Mouse (Mus musculus) MEL (cell line): ENCODE results near the gene Ankrd28. TPM values are rescaled to one million over a fixed set of nuclear protein-coding genes. Genes with fewer than 3 reads are reported as not detected.

Experiments
- DNase-seq: peaks from one replicate; pipeline ENCODE4 v3.0.0; 2011; ENCODE audit warnings: low read depth, low spot score
- H3K27ac ChIP-seq: 2 replicates; pipeline ENCODE4 v1.5.1; 2012; ENCODE audit warnings: low read depth, mild to moderate bottlenecking, control low read depth, low read length, moderate library complexity; ENCODE audit not compliant: control insufficient read depth
- H3K27me3 ChIP-seq, 2 experiments: fragments of 150-350 bp in 1 of 2; sonication (generic) in 1 of 2; 2 replicates each; pipeline ENCODE4 v1.6.1; 2012; ENCODE audit warnings: low read length in 2 of 2, mild to moderate bottlenecking in 2 of 2, improper control_type of control experiment in 1 of 2, moderate library complexity in 1 of 2; ENCODE audit not compliant: insufficient read depth in 2 of 2, control insufficient read depth in 1 of 2
- H3K36me3 ChIP-seq, 2 experiments: 2 replicates each; pipeline ENCODE4 v1.6.1; 2012 to 2014; ENCODE audit warnings: low read length in 2 of 2, improper control_type of control experiment in 1 of 2, inconsistent platforms in 1 of 2, mild to moderate bottlenecking in 1 of 2; ENCODE audit not compliant: insufficient read depth in 2 of 2, control insufficient read depth in 1 of 2
- H3K4me1 ChIP-seq, 2 experiments: fragments of 150-350 bp in 1 of 2; sonication (generic) in 1 of 2; 2 replicates each; pipeline ENCODE4 v1.6.1; 2012; ENCODE audit warnings: low read length in 2 of 2, improper control_type of control experiment in 1 of 2, mild to moderate bottlenecking in 1 of 2; ENCODE audit not compliant: insufficient read depth in 2 of 2, control insufficient read depth in 1 of 2
- H3K4me3 ChIP-seq, 2 experiments: fragments of 150-350 bp in 1 of 2; sonication (generic) in 1 of 2; 2 replicates each; pipeline ENCODE4 v1.5.1; 2012; ENCODE audit warnings: low read depth in 2 of 2, low read length in 2 of 2, mild to moderate bottlenecking in 2 of 2, moderate library complexity in 2 of 2, control low read depth in 1 of 2, improper control_type of control experiment in 1 of 2; ENCODE audit not compliant: control insufficient read depth in 1 of 2, insufficient read depth in 1 of 2
- H3K79me2 ChIP-seq: 2 replicates; pipeline ENCODE4 v1.6.1; 2012; ENCODE audit warnings: mild to moderate bottlenecking, low read length, moderate library complexity; ENCODE audit not compliant: control insufficient read depth, poor library complexity, insufficient read depth
- H3K9ac ChIP-seq: 2 replicates; pipeline ENCODE4 v1.6.1; 2012; ENCODE audit warnings: low read depth, mild to moderate bottlenecking, control low read depth, low read length, moderate library complexity; ENCODE audit not compliant: control insufficient read depth, poor library complexity, severe bottlenecking
- H3K9me3 ChIP-seq: fragments of 150-350 bp; sonication (generic); replicated peaks from 2 replicates; pipeline ENCODE4 v1.6.1; 2012; ENCODE audit warnings: mild to moderate bottlenecking, low read length, improper control_type of control experiment, moderate library complexity; ENCODE audit not compliant: insufficient read depth
- CHD1 ChIP-seq: IDR thresholded peaks from 2 replicates; pipeline ENCODE4 v1.6.1; 2012; ENCODE audit warnings: low read depth, mild to moderate bottlenecking, inconsistent platforms, low read length, improper control_type of control experiment
- CHD2 ChIP-seq: IDR thresholded peaks from 2 replicates; pipeline ENCODE4 v1.6.1; 2011; ENCODE audit warnings: low read length, improper control_type of control experiment
- CTCF ChIP-seq, 3 experiments: IDR thresholded peaks in 2 of 3; conservative IDR thresholded peaks in 1 of 3; 2 replicates each; pipeline ENCODE4 v1.5.1; 2011 to 2012; ENCODE audit warnings: low read length in 3 of 3, low read depth in 2 of 3, mild to moderate bottlenecking in 2 of 3, improper control_type of control experiment in 1 of 3, inconsistent platforms in 1 of 3, mixed read lengths in 1 of 3, moderate library complexity in 1 of 3; ENCODE audit not compliant: control insufficient read depth in 1 of 3, insufficient read depth in 1 of 3, poor library complexity in 1 of 3, severe bottlenecking in 1 of 3
- E2F4 ChIP-seq: IDR thresholded peaks from 2 replicates; pipeline ENCODE4 v1.6.1; 2011; ENCODE audit warnings: low read depth, low read length, improper control_type of control experiment, borderline replicate concordance
- EP300 ChIP-seq, 2 experiments: IDR thresholded peaks; 2 replicates each; pipeline ENCODE4 v1.6.1; 2011; ENCODE audit warnings: improper control_type of control experiment in 2 of 2, low read length in 2 of 2, low read depth in 1 of 2, mild to moderate bottlenecking in 1 of 2
- GABPA ChIP-seq: IDR thresholded peaks from 2 replicates; pipeline ENCODE4 v1.6.1; 2012; ENCODE audit warnings: low read depth, mild to moderate bottlenecking, inconsistent platforms, low read length, improper control_type of control experiment, moderate library complexity
- GATA1 ChIP-seq: IDR thresholded peaks from 2 replicates; pipeline ENCODE4 v1.6.1; 2011; ENCODE audit warnings: low read depth, low read length, improper control_type of control experiment
- HCFC1 ChIP-seq: IDR thresholded peaks from 2 replicates; pipeline ENCODE4 v1.6.1; 2012; ENCODE audit warnings: low read depth, mild to moderate bottlenecking, inconsistent platforms, low read length, improper control_type of control experiment, moderate library complexity
- JUND ChIP-seq: IDR thresholded peaks from 2 replicates; pipeline ENCODE4 v1.6.1; 2011; ENCODE audit warnings: low read depth, mild to moderate bottlenecking, improper control_type of control experiment, low read length
- KAT2A ChIP-seq: conservative IDR thresholded peaks from 2 replicates; pipeline ENCODE4 v1.6.1; 2012; ENCODE audit warnings: low read depth, low read length, improper control_type of control experiment, inconsistent platforms
- MEF2A ChIP-seq: IDR thresholded peaks from 2 replicates; pipeline ENCODE4 v1.6.1; 2014; ENCODE audit warnings: low read depth, mild to moderate bottlenecking, inconsistent platforms, low read length, improper control_type of control experiment; ENCODE audit not compliant: poor library complexity, insufficient replicate concordance, severe bottlenecking; ENCODE audit errors: extremely low read depth
- MXI1 ChIP-seq: IDR thresholded peaks from 2 replicates; pipeline ENCODE4 v1.6.1; 2011; ENCODE audit warnings: mild to moderate bottlenecking, low read depth, low read length, improper control_type of control experiment
- MYB ChIP-seq: IDR thresholded peaks from 2 replicates; pipeline ENCODE4 v1.6.1; 2011; ENCODE audit warnings: mild to moderate bottlenecking, low read depth, low read length, improper control_type of control experiment
- RAD21 ChIP-seq: IDR thresholded peaks from 2 replicates; pipeline ENCODE4 v1.6.1; 2011; ENCODE audit warnings: mild to moderate bottlenecking, low read depth, low read length, improper control_type of control experiment
- RCOR1 ChIP-seq: IDR thresholded peaks from 2 replicates; pipeline ENCODE4 v1.6.1; 2012; ENCODE audit warnings: low read depth, mild to moderate bottlenecking, inconsistent platforms, low read length, improper control_type of control experiment
- SIN3A ChIP-seq: IDR thresholded peaks from 2 replicates; pipeline ENCODE4 v1.6.1; 2012; ENCODE audit warnings: low read length, improper control_type of control experiment, inconsistent platforms
- SMC3 ChIP-seq: IDR thresholded peaks from 2 replicates; pipeline ENCODE4 v1.6.1; 2011; ENCODE audit warnings: low read depth, low read length, improper control_type of control experiment
- TBP ChIP-seq: IDR thresholded peaks from 2 replicates; pipeline ENCODE4 v1.8.0; 2011; ENCODE audit warnings: low read depth, low read length, improper control_type of control experiment
- UBTF ChIP-seq: IDR thresholded peaks from 2 replicates; pipeline ENCODE4 v1.6.1; 2012; ENCODE audit warnings: low read depth, mild to moderate bottlenecking, inconsistent platforms, low read length, improper control_type of control experiment, moderate library complexity, borderline replicate concordance; ENCODE audit not compliant: insufficient read depth
- ZC3H11A ChIP-seq: IDR thresholded peaks from 2 replicates; pipeline ENCODE4 v1.6.1; 2012; ENCODE audit warnings: low read depth, mild to moderate bottlenecking, inconsistent platforms, low read length, improper control_type of control experiment
- ZMIZ1 ChIP-seq: IDR thresholded peaks from 2 replicates; pipeline ENCODE4 v1.6.1; 2012; ENCODE audit warnings: low read depth, mild to moderate bottlenecking, inconsistent platforms, low read length, improper control_type of control experiment, moderate library complexity
- ZNF384 ChIP-seq: IDR thresholded peaks from 2 replicates; pipeline ENCODE4 v1.6.1; 2012; ENCODE audit warnings: low read depth, mild to moderate bottlenecking, inconsistent platforms, low read length, improper control_type of control experiment
- polyA plus RNA-seq, 2 experiments: library from polyadenylated mRNA; stranded (reverse) in 1 of 2; unstranded in 1 of 2; fragments of >175 nt in 1 of 2; fragments of >200 nt in 1 of 2; gene quantifications; 2 replicates each; pipeline versions ENCODE4 v1.2.1 to v1.2.4; 2012; ENCODE audit warnings: low replicate concordance in 2 of 2, low read depth in 1 of 2; ENCODE audit not compliant: insufficient read length in 2 of 2, insufficient read depth in 1 of 2, missing spikeins in 1 of 2
- total RNA-seq: library from RNA; depleted of rRNA; stranded (reverse); fragments of 300-350 nt; gene quantifications from 2 replicates; pipeline ENCODE4 v1.2.3, GENCODE M21; 2012

Gene Ankrd28
- total and polyA plus RNA-seq, 3 experiments = 32.5 to 41.2 (median 38.8) TPM

- no peak overlapping the region for H3K4me3 ChIP-seq
- no peak for DNase-seq
- peaks cover 16% of the 10 kb centered on the region for H3K79me2 ChIP-seq
- peaks cover 0 to 25% of the 10 kb centered on the region in 2 experiments for H3K4me1 ChIP-seq
- H3K27me3 ChIP-seq = no peaks in the 10 kb centered on the region
- no peak overlapping the region for H3K27ac ChIP-seq
- peaks cover 0 to 23% of the 10 kb centered on the region in 2 experiments; a peak in 2 of 4 replicates for H3K36me3 ChIP-seq
- no peak for TF ChIP-seq MXI1
- TF ChIP-seq UBTF = no peak
- no peak for TF ChIP-seq GATA1
- H3K9me3 ChIP-seq = no peaks in the 10 kb centered on the region
- H3K9ac ChIP-seq = no peak overlapping the region
Observed at GRCm38 (mm10) chr14:31794776-31795126, 35.7 kb downstream of the Ankrd28 start.

- Histone ChIP-seq H3K9ac (no peak overlapping the region), H3K79me2 (peaks cover 19% of the 10 kb centered on the region), H3K36me3 (peaks cover 0 to 23% of the 10 kb centered on the region in 2 experiments; a peak in 2 of 4 replicates), H3K27me3 (no peaks in the 10 kb centered on the region), H3K9me3 (no peaks in the 10 kb centered on the region), H3K4me3 (no peak overlapping the region), H3K4me1 (peaks cover 0 to 25% of the 10 kb centered on the region in 2 experiments), H3K27ac (no peak overlapping the region)
- peak; percentile 60 for DNase-seq
- TF ChIP-seq SMC3 (peak; percentile 59), CTCF (IDR thresholded peaks at IDR 0.05 in 2 of 3, conservative IDR thresholded peaks at IDR 0.05 in 1 of 3; ENCODE audit: control insufficient read depth in 1 of 3, insufficient read depth in 1 of 3, low read depth in 2 of 3, low read length in 3 of 3, poor library complexity in 1 of 3, severe bottlenecking in 1 of 3) (peak; percentile 4 to 71 (median 42); a peak in 4 of 6 replicates), ZC3H11A (peak; percentile 45; the same call in 1 of the 2 replicates), E2F4 (no peak), GABPA (no peak), RAD21 (peak; percentile 81), JUND (no peak), ZMIZ1 (no peak)
Observed at GRCm38 (mm10) chr14:31793979-31794775, 36.3 kb downstream of the Ankrd28 start.

GRCm38 (mm10) chr14:31790797-31791196, 39.7 kb downstream of the Ankrd28 start:
- Histone ChIP-seq H3K27ac (no peak overlapping the region), H3K36me3 (peaks cover 0 to 21% of the 10 kb centered on the region in 2 experiments; a peak in 2 of 4 replicates), H3K4me3 (no peak overlapping the region), H3K79me2 (peaks cover 22% of the 10 kb centered on the region), H3K9ac (no peak overlapping the region), H3K27me3 (no peaks in the 10 kb centered on the region), H3K4me1 (peaks cover 5 to 27% of the 10 kb centered on the region in 2 experiments), H3K9me3 (no peaks in the 10 kb centered on the region)
- DNase-seq = peak; percentile 71
- TF ChIP-seq ZNF384 (peak; percentile 97), SIN3A (0 out of 2 replicates have a peak, but pooled peaks have one; percentile 63), CHD2 (no peak), CTCF (IDR thresholded peaks at IDR 0.05 in 2 of 3, conservative IDR thresholded peaks at IDR 0.05 in 1 of 3; ENCODE audit: control insufficient read depth in 1 of 3, insufficient read depth in 1 of 3, low read depth in 2 of 3, low read length in 3 of 3, poor library complexity in 1 of 3, severe bottlenecking in 1 of 3) (peak in 2 of 3 experiments; percentile 38 to 76; a peak in 3 of 6 replicates), RAD21 (peak; percentile 92), TBP (no peak), EP300 (IDR thresholded peaks at IDR 0.05; ENCODE audit: low read depth in 1 of 2, low read length in 2 of 2) (no peak), ZMIZ1 (no peak), ZC3H11A (peak; percentile 83), GATA1 (peak; percentile 21; the same call in 1 of the 2 replicates), SMC3 (peak; percentile 81), MEF2A (no peak), KAT2A (no peak), HCFC1 (0 out of 2 replicates have a peak, but pooled peaks have one; percentile 22), RCOR1 (no peak), JUND (no peak), CHD1 (no peak), MYB (no peak)
